In genomic region chr7:45786136-45786578, GRCm38 (mm10) we compare ENCODE assay signal across 8 mouse cellular contexts. TPM values are rescaled to one million over a fixed set of nuclear protein-coding genes. Genes with fewer than 3 reads are reported as not detected.
A peak's percentile ranks its signal among the peaks of the same experiment; 100 is the strongest.
DNase-seq lines count a peak whose midpoint lies in the region; ATAC-seq and TF ChIP-seq lines count a peak whose summit lies in the region.

No protein-coding gene starts in this region.

- H3K27me3 ChIP-seq in heart, embryonic 13.5 days (replicated peaks): peaks cover 69% of the 10 kb centered on the region
- H3K27me3 ChIP-seq in ES-Bruce4 (ENCODE audit: control insufficient read depth, insufficient read depth, low read length, poor library complexity, severe bottlenecking): no peaks in the 10 kb centered on the region
- H3K27me3 ChIP-seq in neural tube, embryonic 11.5 days (ENCODE audit: control insufficient read depth, insufficient read depth, low read length): 0 out of 2 replicates have a peak, but pooled peaks cover 3% of the 10 kb centered on the region

- TF ChIP-seq CTCF in ES-Bruce4 (IDR thresholded peaks at IDR 0.05; ENCODE audit: low read depth, low read length): no peak

- H3K9me3 ChIP-seq in heart, embryonic 13.5 days: no peaks in the 10 kb centered on the region
- H3K9me3 ChIP-seq in ES-Bruce4 (replicated peaks; ENCODE audit: control insufficient read depth, insufficient read depth, low read length, poor library complexity, severe bottlenecking): no peaks in the 10 kb centered on the region
- no peaks in the 10 kb centered on the region for H3K9me3 ChIP-seq in neural tube, embryonic 11.5 days (ENCODE audit: control insufficient read depth, low read length)

- peaks cover 39% of the 10 kb centered on the region for H3K4me1 ChIP-seq in heart, embryonic 13.5 days
- peaks cover 3% of the 10 kb centered on the region for H3K4me1 ChIP-seq in ES-Bruce4 (ENCODE audit: control insufficient read depth, insufficient read depth, low read length)
- H3K4me1 ChIP-seq in neural tube, embryonic 11.5 days (ENCODE audit: control insufficient read depth, insufficient read depth, low read length): peaks cover 17% of the 10 kb centered on the region; the same call in 1 of the 2 replicates

- no peak overlapping the region for H3K27ac ChIP-seq in heart, embryonic 13.5 days (replicated peaks)
- H3K27ac ChIP-seq in ES-Bruce4 (ENCODE audit: insufficient read depth, low read length): no peak overlapping the region
- H3K27ac ChIP-seq in neural tube, embryonic 11.5 days (ENCODE audit: low read depth, low read length): 0 out of 2 replicates have a peak overlapping the region, but pooled peaks have one; percentile 3

- H3K36me3 ChIP-seq in heart, embryonic 13.5 days: 0 out of 2 replicates have a peak, but pooled peaks cover 10% of the 10 kb centered on the region
- H3K36me3 ChIP-seq in ES-Bruce4 (ENCODE audit: control insufficient read depth, insufficient read depth, low read length, poor library complexity, severe bottlenecking): no peaks in the 10 kb centered on the region
- H3K36me3 ChIP-seq in neural tube, embryonic 11.5 days (ENCODE audit: control insufficient read depth, insufficient read depth, low read length): peaks cover 8% of the 10 kb centered on the region

- no peak for TF ChIP-seq POLR2A in ES-Bruce4 (IDR thresholded peaks at IDR 0.05; ENCODE audit: insufficient read depth, low read length)

- whole genome bisulfite sequencing in heart, embryonic 13.5 days: 2% methylated on average over 14 of the region's 14 CpGs
- under 1% methylated on average over 14 of the region's 14 CpGs for WGBS in neural tube, embryonic 11.5 days

- H3K4me3 ChIP-seq in heart, embryonic 13.5 days: peak overlapping the region; percentile 61
- H3K4me3 ChIP-seq in ES-Bruce4 (ENCODE audit: low read depth, low read length): peak overlapping the region; percentile 69
- H3K4me3 ChIP-seq in neural tube, embryonic 11.5 days (ENCODE audit: low read depth, low read length): peak overlapping the region; percentile 91

- no peak for TF ChIP-seq EP300 in ES-Bruce4 (IDR thresholded peaks at IDR 0.05; ENCODE audit: insufficient read depth, low read depth, low read length)

- peak overlapping the region; percentile 84 for H3K4me2 ChIP-seq in heart, embryonic 13.5 days
- peak overlapping the region; percentile 88 for H3K4me2 ChIP-seq in neural tube, embryonic 11.5 days (ENCODE audit: low read depth)

- ATAC-seq in heart, embryonic 13.5 days (ENCODE audit: extremely low read depth, insufficient number of reproducible peaks, low FRiP score, low TSS enrichment): no peak
- peak; percentile 60 for ATAC-seq in neural tube, embryonic 11.5 days (ENCODE audit: insufficient read depth, low FRiP score, low TSS enrichment)

- no peak for DNase-seq in heart, adult 9 months (ENCODE audit: low spot score in 2 of 2)
- DNase-seq in embryo, embryonic 11 days: peak; percentile 93
- DNase-seq in induced T-regulatory cell, adult 2 months (ENCODE audit: low read depth): peak; percentile 59
- DNase-seq in neural tube, embryonic 11.5 days (ENCODE audit: low spot score): peak; percentile 80
- no peak for DNase-seq in gastrocnemius, postnatal 10 days
- DNase-seq in adrenal gland, postnatal 36 days: no peak

- peak overlapping the region; percentile 79 for H3K9ac ChIP-seq in heart, embryonic 13.5 days
- peak overlapping the region; percentile 66 for H3K9ac ChIP-seq in ES-Bruce4 (ENCODE audit: low read depth, poor library complexity, severe bottlenecking)
- peak overlapping the region; percentile 79 for H3K9ac ChIP-seq in neural tube, embryonic 11.5 days (ENCODE audit: low read length)

RNA-seq across cellular contexts. Expression of gene Sult2b1, which starts 1.7 kb away (rescaled TPM):
- polyA plus RNA-seq in heart, embryonic 13.5 days (2015; fragmentation: Nextera tagmentation; extraction: Ambion mirVana): 0.24 and 0.38 TPM in 2 replicates
- polyA plus RNA-seq in ES-Bruce4 (2011; ENCODE audit: insufficient read depth, insufficient read length, low read depth, missing spikeins): 5.4 and 6.4 TPM in 2 replicates
- 1.1 and 1.8 TPM in 2 replicates for polyA plus RNA-seq in neural tube, embryonic 11.5 days (2014; fragmentation: Nextera tagmentation; extraction: Ambion mirVana)
- total RNA-seq in gastrocnemius, postnatal 10 days (2021): not detected
- 1 to 10 TPM; 1.1 to 1.4 TPM for total RNA-seq in adrenal gland, postnatal 36 days (2021)

RNA-seq across cellular contexts. Expression of gene Lmtk3, which starts 2.6 kb away (rescaled TPM):
- 0.62 and 0.80 TPM in 2 replicates for polyA plus RNA-seq in heart, embryonic 13.5 days (2015; fragmentation: Nextera tagmentation; extraction: Ambion mirVana)
- polyA plus RNA-seq in ES-Bruce4 (2011; ENCODE audit: insufficient read depth, insufficient read length, low read depth, missing spikeins): 9.6 and 11.3 TPM in 2 replicates
- 3.8 and 4.3 TPM in 2 replicates for polyA plus RNA-seq in neural tube, embryonic 11.5 days (2014; fragmentation: Nextera tagmentation; extraction: Ambion mirVana)
- total RNA-seq in gastrocnemius, postnatal 10 days (2021): under 1 TPM; 0.52 to 0.80 TPM
- total RNA-seq in adrenal gland, postnatal 36 days (2021): 1 to 10 TPM; 6.1 to 8.5 TPM

RNA-seq across cellular contexts. Expression of gene Cyth2, which starts 28.2 kb away (rescaled TPM):
- 90.1 and 103 TPM in 2 replicates for polyA plus RNA-seq in heart, embryonic 13.5 days (2015; fragmentation: Nextera tagmentation; extraction: Ambion mirVana)
- polyA plus RNA-seq in ES-Bruce4 (2011; ENCODE audit: insufficient read depth, insufficient read length, low read depth, missing spikeins): 75.1 and 75.8 TPM in 2 replicates
- polyA plus RNA-seq in neural tube, embryonic 11.5 days (2014; fragmentation: Nextera tagmentation; extraction: Ambion mirVana): 223 and 239 TPM in 2 replicates
- 10 to 100 TPM; 45.3 to 45.4 TPM for total RNA-seq in gastrocnemius, postnatal 10 days (2021)
- total RNA-seq in adrenal gland, postnatal 36 days (2021): 100 to 1,000 TPM; 121 to 125 TPM

RNA-seq across cellular contexts. Expression of gene Kcnj14, which starts 38.4 kb away (rescaled TPM):
- polyA plus RNA-seq in heart, embryonic 13.5 days (2015; fragmentation: Nextera tagmentation; extraction: Ambion mirVana): 0.39 and 0.43 TPM in 2 replicates
- 0.75 TPM in 1 of 2 replicates, not detected in the other for polyA plus RNA-seq in ES-Bruce4 (2011; ENCODE audit: insufficient read depth, insufficient read length, low read depth, missing spikeins)
- polyA plus RNA-seq in neural tube, embryonic 11.5 days (2014; fragmentation: Nextera tagmentation; extraction: Ambion mirVana): 0.88 and 1.4 TPM in 2 replicates
- under 1 TPM; 0.36 to 0.45 TPM for total RNA-seq in gastrocnemius, postnatal 10 days (2021)
- total RNA-seq in adrenal gland, postnatal 36 days (2021): under 1 TPM; 0.16 to 0.53 TPM

RNA-seq across cellular contexts. Expression of gene Grwd1, which starts 44.6 kb away (rescaled TPM):
- polyA plus RNA-seq in heart, embryonic 13.5 days (2015; fragmentation: Nextera tagmentation; extraction: Ambion mirVana): 41.9 and 44.1 TPM in 2 replicates
- 32.3 and 36.3 TPM in 2 replicates for polyA plus RNA-seq in ES-Bruce4 (2011; ENCODE audit: insufficient read depth, insufficient read length, low read depth, missing spikeins)
- 69.8 and 76.5 TPM in 2 replicates for polyA plus RNA-seq in neural tube, embryonic 11.5 days (2014; fragmentation: Nextera tagmentation; extraction: Ambion mirVana)
- total RNA-seq in gastrocnemius, postnatal 10 days (2021): 10 to 100 TPM; 14.8 to 15.4 TPM
- 10 to 100 TPM; 27.1 to 36.0 TPM for total RNA-seq in adrenal gland, postnatal 36 days (2021)

Comparison
In these comparisons a context has a peak if more than half of its experiments do, and no peak if none do; other contexts are left out.
1. DNase-seq: peak in embryo, embryonic 11 days (single experiment), induced T-regulatory cell, adult 2 months (single experiment) and neural tube, embryonic 11.5 days (single experiment); none in heart, adult 9 months (0 of 2), gastrocnemius, postnatal 10 days (single experiment) and adrenal gland, postnatal 36 days (0 of 2).
2. Peak in every context shown above with its lines, with median percentiles within 50 percentile points of each other: H3K4me3 ChIP-seq and H3K9ac ChIP-seq.